Mouse (Mus musculus) heart, embryonic 15.5 days (tissue): ENCODE results near the gene Pygm. TPM values are rescaled to one million over a fixed set of nuclear protein-coding genes. Genes with fewer than 3 reads are reported as not detected.

Experiments used
- ATAC-seq: fragments of 200-750 bp; cut with Nextera tagmentation; replicated peaks from 2 replicates; pipeline ENCODE4 v1.8.0; 2017; ENCODE audit warnings: low read depth, moderate TSS enrichment; ENCODE audit not compliant: insufficient number of reproducible peaks, insufficient read depth, low FRiP score
- H3K27ac ChIP-seq: fragments of 300-500 bp; sonication (generic); 2 replicates; pipeline ENCODE4 v1.5.1; 2015; ENCODE audit warnings: mild to moderate bottlenecking, inconsistent platforms
- H3K27me3 ChIP-seq: fragments of 300-500 bp; sonication (generic); 2 replicates; pipeline ENCODE4 v1.6.1; 2015; ENCODE audit warnings: inconsistent platforms
- H3K36me3 ChIP-seq: fragments of 300-500 bp; sonication (generic); 2 replicates; pipeline ENCODE4 v1.6.1; 2015; ENCODE audit warnings: mild to moderate bottlenecking, inconsistent platforms
- H3K4me1 ChIP-seq: fragments of 300-500 bp; sonication (generic); replicated peaks from 2 replicates; pipeline ENCODE4 v1.6.1; 2015; ENCODE audit warnings: inconsistent platforms
- H3K4me2 ChIP-seq: fragments of 300-500 bp; sonication (generic); 2 replicates; pipeline ENCODE4 v1.6.1; 2015; ENCODE audit warnings: inconsistent platforms, mild to moderate bottlenecking, moderate library complexity
- H3K4me3 ChIP-seq: fragments of 300-500 bp; sonication (generic); 2 replicates; pipeline ENCODE4 v1.5.1; 2015; ENCODE audit warnings: mild to moderate bottlenecking, inconsistent platforms
- H3K9ac ChIP-seq: fragments of 300-500 bp; sonication (generic); 2 replicates; pipeline ENCODE4 v1.6.1; 2015; ENCODE audit warnings: mild to moderate bottlenecking, inconsistent platforms
- H3K9me3 ChIP-seq: fragments of 300-500 bp; sonication (generic); replicated peaks from 2 replicates; pipeline ENCODE4 v1.6.1; 2016; ENCODE audit warnings: inconsistent platforms
- WGBS: fragments of 180-500 bp; shearing (Covaris S2); methylation state at CpG from one replicate; pipeline ENCODE4 v1.1.7; 2015; ENCODE audit warnings: mixed read lengths; 5-methylcytosine and 5-hydroxymethylcytosine counted together
- polyA plus RNA-seq: library from polyadenylated mRNA; unstranded; fragments of >200 nt; fragmentation: Nextera tagmentation; extraction: Ambion mirVana; gene quantifications from 2 replicates; pipeline ENCODE4 v1.2.1, GENCODE M21; 2015

Pygm gene
- polyA plus RNA-seq, 1 experiment from 2014 or later = 297 TPM

GRCm38 (mm10) chr19:6388006-6388405 lies 3.8 kb downstream of the Pygm start:
- Histone ChIP-seq H3K36me3 (peaks cover 41% of the 10 kb centered on the region), H3K4me2 (no peak overlapping the region)
- 73% methylated on average over 13 of the region's 13 CpGs for WGBS

GRCm38 (mm10) chr19:6389803-6390202 lies 5.6 kb downstream of the Pygm start:
- no peak overlapping the region for H3K9ac ChIP-seq
- H3K27me3 ChIP-seq = no peaks in the 10 kb centered on the region
- 31% methylated on average over 16 of the region's 16 CpGs for WGBS
- peaks cover 54% of the 10 kb centered on the region for H3K36me3 ChIP-seq
- peak overlapping the region; percentile 4; the same call in 1 of the 2 replicates for H3K4me3 ChIP-seq
- H3K4me1 ChIP-seq = peaks cover 29% of the 10 kb centered on the region
- peak overlapping the region; percentile 35 for H3K4me2 ChIP-seq
- no peaks in the 10 kb centered on the region for H3K9me3 ChIP-seq
- ATAC-seq = no peak
- H3K27ac ChIP-seq = no peak overlapping the region

More at GRCm38 (mm10) chr19:6388006-6388405, 3.8 kb downstream of the Pygm start:
- no peak overlapping the region for H3K27ac ChIP-seq
- no peak overlapping the region for H3K9ac ChIP-seq
- ATAC-seq = no peak
- no peaks in the 10 kb centered on the region for H3K27me3 ChIP-seq
- no peaks in the 10 kb centered on the region for H3K9me3 ChIP-seq
- no peak overlapping the region for H3K4me3 ChIP-seq
- peaks cover 47% of the 10 kb centered on the region for H3K4me1 ChIP-seq

GRCm38 (mm10) chr19:6390251-6390650 lies 6.1 kb downstream of the Pygm start:
- Histone ChIP-seq H3K9ac (no peak overlapping the region), H3K36me3 (peaks cover 54% of the 10 kb centered on the region), H3K4me2 (no peak overlapping the region), H3K4me1 (peaks cover 26% of the 10 kb centered on the region), H3K27ac (no peak overlapping the region), H3K27me3 (no peaks in the 10 kb centered on the region), H3K4me3 (no peak overlapping the region), H3K9me3 (no peaks in the 10 kb centered on the region)
- WGBS = 62% methylated on average over 6 of the region's 6 CpGs
- no peak for ATAC-seq

GRCm38 (mm10) chr19:6392743-6393393 lies 8.7 kb downstream of the Pygm start:
- Histone ChIP-seq H3K9me3 (no peaks in the 10 kb centered on the region), H3K4me2 (no peak overlapping the region), H3K36me3 (peaks cover 48% of the 10 kb centered on the region), H3K4me1 (peaks cover 4% of the 10 kb centered on the region), H3K27ac (no peak overlapping the region), H3K9ac (no peak overlapping the region), H3K27me3 (no peaks in the 10 kb centered on the region), H3K4me3 (no peak overlapping the region)
- no peak for ATAC-seq
- WGBS = 92% methylated on average over 14 of the region's 14 CpGs

- H3K4me1 ChIP-seq = peaks cover 9% of the 10 kb centered on the region
- H3K27me3 ChIP-seq = no peaks in the 10 kb centered on the region
- no peak overlapping the region for H3K9ac ChIP-seq
- no peak overlapping the region for H3K4me3 ChIP-seq
- H3K4me2 ChIP-seq = no peak overlapping the region
- 86% methylated on average over 16 of the region's 16 CpGs for WGBS
- no peaks in the 10 kb centered on the region for H3K9me3 ChIP-seq
- H3K27ac ChIP-seq = no peak overlapping the region
- ATAC-seq = no peak
- H3K36me3 ChIP-seq = peaks cover 48% of the 10 kb centered on the region
Observed at GRCm38 (mm10) chr19:6393637-6394036, 9.4 kb downstream of the Pygm start.

GRCm38 (mm10) chr19:6396237-6396636 lies 12.0 kb downstream of the Pygm start:
- Histone ChIP-seq H3K9me3 (no peaks in the 10 kb centered on the region), H3K4me3 (no peak overlapping the region), H3K9ac (no peak overlapping the region), H3K36me3 (peaks cover 33% of the 10 kb centered on the region), H3K27me3 (no peaks in the 10 kb centered on the region), H3K27ac (no peak overlapping the region), H3K4me1 (peaks cover 30% of the 10 kb centered on the region), H3K4me2 (no peak overlapping the region)
- 89% methylated on average over 5 of the region's 5 CpGs for WGBS
- no peak for ATAC-seq

- H3K27ac ChIP-seq = 0 out of 2 replicates have a peak overlapping the region, but pooled peaks have one; percentile 74
Observed at GRCm38 (mm10) chr19:6397582-6398249, 13.5 kb downstream of the Pygm start.

GRCm38 (mm10) chr19:6398447-6399284 lies 14.5 kb downstream of the Pygm start:
- ATAC-seq = peak; percentile 62
- Histone ChIP-seq H3K27ac (peak overlapping the region; percentile 74), H3K9ac (peak overlapping the region; percentile 72), H3K4me1 (peaks cover 38% of the 10 kb centered on the region), H3K4me2 (peak overlapping the region; percentile 100), H3K4me3 (peak overlapping the region; percentile 69), H3K36me3 (peaks cover 9% of the 10 kb centered on the region; the same call in 1 of the 2 replicates), H3K9me3 (no peaks in the 10 kb centered on the region), H3K27me3 (peaks cover 16% of the 10 kb centered on the region; the same call in 1 of the 2 replicates)
- WGBS = under 1% methylated on average over 39 of the region's 39 CpGs

More at GRCm38 (mm10) chr19:6397582-6398249, 13.5 kb downstream of the Pygm start:
- Histone ChIP-seq H3K27me3 (peaks cover 9% of the 10 kb centered on the region; the same call in 1 of the 2 replicates), H3K4me1 (peaks cover 38% of the 10 kb centered on the region), H3K4me2 (peak overlapping the region; percentile 100; the same call in 1 of the 2 replicates), H3K9ac (no peak overlapping the region), H3K36me3 (peaks cover 18% of the 10 kb centered on the region), H3K4me3 (no peak overlapping the region), H3K9me3 (no peaks in the 10 kb centered on the region)
- 84% methylated on average over 22 of the region's 22 CpGs for WGBS
- ATAC-seq = no peak

GRCm38 (mm10) chr19:6399285-6400095 lies 15.3 kb downstream of the Pygm start, which contains the start of gene Rasgrp2:
Gene Rasgrp2, plus strand, starts transcription at chr19:6399340.
- Histone ChIP-seq H3K4me2 (peak within 1 kb of the TSS; percentile 100), H3K36me3 (peaks cover 4% of the 10 kb centered on the region; the same call in 1 of the 2 replicates), H3K9ac (peak within 1 kb of the TSS; percentile 72), H3K27me3 (peaks cover 18% of the 10 kb centered on the region; the same call in 1 of the 2 replicates), H3K4me1 (peaks cover 38% of the 10 kb centered on the region), H3K9me3 (no peaks in the 10 kb centered on the region), H3K27ac (peak within 1 kb of the TSS; percentile 74), H3K4me3 (peak within 1 kb of the TSS; percentile 69)
- 0 out of 2 replicates have a peak, but pooled peaks have one; percentile 0 for ATAC-seq
- under 1% methylated on average over 86 of the region's 87 CpGs for WGBS
